Mouse (Mus musculus): Measurements from ENCODE around the gene Fntb. TPM values are rescaled to one million over a fixed set of nuclear protein-coding genes. Genes with fewer than 3 reads are reported as not detected.

Fntb gene
- polyA plus RNA-seq, 2 experiments, result 42.9 to 47.6 TPM

- Histone ChIP-seq H3K27ac (replicated peaks; ENCODE audit: low read depth, low read length) (no peak overlapping the region), H3K4me3 (replicated peaks; ENCODE audit: low read length) (no peak overlapping the region), H3K36me3 (ENCODE audit: control insufficient read depth, insufficient read depth, low read length) (0 out of 2 replicates have a peak, but pooled peaks cover 2% of the 10 kb centered on the region), H3K9me3 (ENCODE audit: control insufficient read depth, low read length) (no peaks in the 10 kb centered on the region), H3K27me3 (ENCODE audit: control insufficient read depth, insufficient read depth, low read length) (no peaks in the 10 kb centered on the region), H3K4me1 (ENCODE audit: control insufficient read depth, insufficient read depth, low read length) (peaks cover 8% of the 10 kb centered on the region), H3K4me2 (replicated peaks; ENCODE audit: low read depth, low read length, severe bottlenecking) (no peak overlapping the region), H3K9ac (ENCODE audit: low read depth, low read length, severe bottlenecking) (no peak overlapping the region)
- no peak for ATAC-seq (ENCODE audit: low FRiP score, low read depth)
- no peak for DNase-seq (ENCODE audit: low spot score)
- no peak for TF ChIP-seq POLR2A (IDR thresholded peaks at IDR 0.05; ENCODE audit: borderline replicate concordance, extremely low read depth, insufficient read depth, insufficient read length)
- 32% methylated on average over 5 of the region's 5 CpGs for WGBS
Observed at GRCm38 (mm10) chr12:76965089-76965488, 199.7 kb downstream of the Fntb start.

- 2% methylated on average over 4 of the region's 4 CpGs for WGBS
Observed at GRCm38 (mm10) chr12:76965876-76966275, 200.5 kb downstream of the Fntb start.

More at GRCm38 (mm10) chr12:76965876-76966275, 200.5 kb downstream of the Fntb start:
- Histone ChIP-seq H3K9ac (ENCODE audit: low read depth, low read length, severe bottlenecking) (no peak overlapping the region), H3K36me3 (ENCODE audit: control insufficient read depth, insufficient read depth, low read length) (no peaks in the 10 kb centered on the region), H3K27ac (replicated peaks; ENCODE audit: low read depth, low read length) (no peak overlapping the region), H3K27me3 (ENCODE audit: control insufficient read depth, insufficient read depth, low read length) (no peaks in the 10 kb centered on the region), H3K4me1 (ENCODE audit: control insufficient read depth, insufficient read depth, low read length) (peaks cover 3% of the 10 kb centered on the region), H3K4me2 (replicated peaks; ENCODE audit: low read depth, low read length, severe bottlenecking) (no peak overlapping the region), H3K9me3 (ENCODE audit: control insufficient read depth, low read length) (no peaks in the 10 kb centered on the region), H3K4me3 (replicated peaks; ENCODE audit: low read length) (no peak overlapping the region)
- DNase-seq (ENCODE audit: low spot score) (peak; percentile 20), ATAC-seq (ENCODE audit: low FRiP score, low read depth) (no peak)
- no peak for TF ChIP-seq POLR2A (IDR thresholded peaks at IDR 0.05; ENCODE audit: borderline replicate concordance, extremely low read depth, insufficient read depth, insufficient read length)

Other genes with a start within 250 kb of the Fntb start
- 22.7 and 23.7 TPM in 2 replicates for gene Plekhg3, start 234.7 kb upstream of the Fntb start, polyA plus RNA-seq (2012; rRNA removed)
- gene Plekhg3, start 234.7 kb upstream of the Fntb start, polyA plus RNA-seq (2014; fragmentation: Nextera tagmentation; extraction: Ambion mirVana), result 5.6 and 7.9 TPM in 2 replicates
- 1.3 and 1.5 TPM in 2 replicates for gene Sptb, start 55.0 kb upstream of the Fntb start, polyA plus RNA-seq (2012; rRNA removed)
- gene Sptb, start 55.0 kb upstream of the Fntb start, polyA plus RNA-seq (2014; fragmentation: Nextera tagmentation; extraction: Ambion mirVana), result 1.3 TPM in 2 replicates
- 43.6 and 47.4 TPM in 2 replicates for gene Churc1, start 51 bp upstream of the Fntb start, polyA plus RNA-seq (2012; rRNA removed)
- gene Churc1, start 51 bp upstream of the Fntb start, polyA plus RNA-seq (2014; fragmentation: Nextera tagmentation; extraction: Ambion mirVana), result 93.1 and 104 TPM in 2 replicates
- gene Gpx2, start 30.0 kb downstream of the Fntb start, polyA plus RNA-seq (2012; rRNA removed), result 0.13 and 0.20 TPM in 2 replicates
- gene Gpx2, start 30.0 kb downstream of the Fntb start, polyA plus RNA-seq (2014; fragmentation: Nextera tagmentation; extraction: Ambion mirVana), result not detected in 2 replicates
- gene Rab15, start 57.3 kb downstream of the Fntb start, polyA plus RNA-seq (2012; rRNA removed), result 22.2 and 23.3 TPM in 2 replicates
- gene Rab15, start 57.3 kb downstream of the Fntb start, polyA plus RNA-seq (2014; fragmentation: Nextera tagmentation; extraction: Ambion mirVana), result 22.2 and 24.9 TPM in 2 replicates
- gene Max, start 196.6 kb downstream of the Fntb start, polyA plus RNA-seq (2012; rRNA removed), result 54.8 and 59.9 TPM in 2 replicates
- gene Max, start 196.6 kb downstream of the Fntb start, polyA plus RNA-seq (2014; fragmentation: Nextera tagmentation; extraction: Ambion mirVana), result 33.6 and 36.2 TPM in 2 replicates

Data from limb, embryonic 14.5 days (tissue).